In the genomic region with DNA sequence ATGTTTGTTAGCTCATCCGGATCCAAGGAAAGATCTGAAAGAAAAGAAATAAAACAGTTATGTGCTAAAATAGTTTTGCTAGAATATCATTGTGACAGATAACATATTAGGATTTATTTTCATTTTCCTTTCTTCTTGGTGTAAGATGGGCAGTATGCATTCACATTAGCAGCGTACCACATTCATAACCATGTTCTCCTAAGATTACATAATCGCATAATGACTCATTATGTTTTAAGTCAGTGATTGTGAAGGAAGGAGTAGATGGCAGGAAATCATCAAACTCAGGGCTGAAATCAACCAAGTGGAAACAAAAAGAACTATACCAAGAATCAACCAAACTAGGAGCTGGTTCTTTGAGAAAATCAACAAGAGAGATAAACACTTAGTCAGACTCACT, we compare ENCODE assay signal across 17 mouse cellular contexts. TPM values are rescaled to one million over a fixed set of nuclear protein-coding genes. Genes with fewer than 3 reads are reported as not detected.
"Had no signal": no experiment of that assay in that cellular context is flagged by ENCODE, and none has a peak within 500 bp of the region (broad histone marks: within the 10 kb centered on the region; RNA-seq: fewer than 3 reads in every experiment).

No protein-coding gene starts in this region.

- DNase-seq: gastrocnemius, adult 2 months; gastrocnemius, postnatal 10 days; gastrocnemius, postnatal 25 days; heart, adult 11 months; heart, adult 2 months; heart, postnatal 14 days; heart, postnatal 36 days; kidney, adult 11 months; kidney, adult 2 months; kidney, adult 9 months; kidney, postnatal 10 days; kidney, postnatal 25 days; kidney, postnatal 4 days; liver had no signal

- ATAC-seq: hindbrain, postnatal 0 days; intestine, embryonic 16.5 days had no signal

RNA-seq across cellular contexts. Expression of gene Gpr150, which starts 5.8 kb away (rescaled TPM):
- total RNA-seq: gastrocnemius, adult 2 months; gastrocnemius, postnatal 10 days; gastrocnemius, postnatal 25 days; gastrocnemius, postnatal 4 days; heart, adult 2 months; heart, postnatal 14 days had no signal
